Mouse (Mus musculus): ENCODE data around the gene Tmem240. TPM values are rescaled to one million over a fixed set of nuclear protein-coding genes. Genes with fewer than 3 reads are reported as not detected.

Tmem240 gene
- polyA plus RNA-seq, 1 experiment, result 1.5 TPM

GRCm38 (mm10) chr4:155762357-155762756 is 27.8 kb downstream of the Tmem240 start:
- no peak for TF ChIP-seq POLR2A (IDR thresholded peaks at IDR 0.05; ENCODE audit: control insufficient read depth, low read depth, low read length)
- TF ChIP-seq CTCF (IDR thresholded peaks at IDR 0.05; ENCODE audit: control insufficient read depth, insufficient read depth, insufficient replicate concordance, low read depth, low read length), result no peak
- no peak overlapping the region for H3K4me3 ChIP-seq (ENCODE audit: control insufficient read depth, low read depth, low read length)

DNA sequence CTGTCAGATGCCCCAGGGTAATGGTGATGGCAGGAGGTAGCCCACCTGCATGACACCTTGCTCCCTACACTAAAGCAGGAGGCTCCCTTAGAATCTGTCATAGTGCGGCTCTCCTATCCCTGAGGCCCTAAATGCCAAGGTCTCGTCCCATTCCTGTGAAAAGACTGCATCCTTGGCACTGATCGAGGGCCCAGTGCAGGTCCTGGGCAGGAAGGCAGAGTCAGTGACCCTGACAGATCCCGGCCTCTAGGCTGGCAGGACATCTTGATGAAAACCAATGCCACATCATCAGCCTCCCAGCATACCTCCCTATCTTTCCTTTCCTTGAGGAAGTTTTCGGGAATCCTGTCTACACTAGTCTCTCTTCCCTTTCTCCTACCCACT is 34.9 kb downstream of the Tmem240 start:
- Histone ChIP-seq H3K4me1 (ENCODE audit: control insufficient read depth, insufficient read depth, low read length) (peaks cover 18% of the 10 kb centered on the region), H3K36me3 (ENCODE audit: control insufficient read depth, insufficient read depth, low read length) (no peaks in the 10 kb centered on the region), H3K4me3 (ENCODE audit: control insufficient read depth, low read depth, low read length) (peak overlapping the region; percentile 80), H3K27ac (ENCODE audit: control insufficient read depth, insufficient read depth, low read depth, low read length) (peak overlapping the region; percentile 63), H3K27me3 (ENCODE audit: control insufficient read depth, insufficient read depth, low read length) (no peaks in the 10 kb centered on the region)
- TF ChIP-seq POLR2A (IDR thresholded peaks at IDR 0.05; ENCODE audit: control insufficient read depth, low read depth, low read length), result no peak
- TF ChIP-seq CTCF (IDR thresholded peaks at IDR 0.05; ENCODE audit: control insufficient read depth, insufficient read depth, insufficient replicate concordance, low read depth, low read length), result no peak

More at GRCm38 (mm10) chr4:155762357-155762756, 27.8 kb downstream of the Tmem240 start:
- Histone ChIP-seq H3K27ac (ENCODE audit: control insufficient read depth, insufficient read depth, low read depth, low read length) (no peak overlapping the region), H3K4me1 (ENCODE audit: control insufficient read depth, insufficient read depth, low read length) (peaks cover 12% of the 10 kb centered on the region), H3K36me3 (ENCODE audit: control insufficient read depth, insufficient read depth, low read length) (no peaks in the 10 kb centered on the region), H3K27me3 (ENCODE audit: control insufficient read depth, insufficient read depth, low read length) (no peaks in the 10 kb centered on the region)

GRCm38 (mm10) chr4:155769880-155770512 is 35.4 kb downstream of the Tmem240 start:
- H3K36me3 ChIP-seq (ENCODE audit: control insufficient read depth, insufficient read depth, low read length), result no peaks in the 10 kb centered on the region
- H3K4me1 ChIP-seq (ENCODE audit: control insufficient read depth, insufficient read depth, low read length), result peaks cover 21% of the 10 kb centered on the region
- peak overlapping the region; percentile 80 for H3K4me3 ChIP-seq (ENCODE audit: control insufficient read depth, low read depth, low read length)
- H3K27ac ChIP-seq (ENCODE audit: control insufficient read depth, insufficient read depth, low read depth, low read length), result peak overlapping the region; percentile 63
- TF ChIP-seq CTCF (IDR thresholded peaks at IDR 0.05; ENCODE audit: control insufficient read depth, insufficient read depth, insufficient replicate concordance, low read depth, low read length), result peak; percentile 99
- peak; percentile 73 for TF ChIP-seq POLR2A (IDR thresholded peaks at IDR 0.05; ENCODE audit: control insufficient read depth, low read depth, low read length)
- no peaks in the 10 kb centered on the region for H3K27me3 ChIP-seq (ENCODE audit: control insufficient read depth, insufficient read depth, low read length)

DNA sequence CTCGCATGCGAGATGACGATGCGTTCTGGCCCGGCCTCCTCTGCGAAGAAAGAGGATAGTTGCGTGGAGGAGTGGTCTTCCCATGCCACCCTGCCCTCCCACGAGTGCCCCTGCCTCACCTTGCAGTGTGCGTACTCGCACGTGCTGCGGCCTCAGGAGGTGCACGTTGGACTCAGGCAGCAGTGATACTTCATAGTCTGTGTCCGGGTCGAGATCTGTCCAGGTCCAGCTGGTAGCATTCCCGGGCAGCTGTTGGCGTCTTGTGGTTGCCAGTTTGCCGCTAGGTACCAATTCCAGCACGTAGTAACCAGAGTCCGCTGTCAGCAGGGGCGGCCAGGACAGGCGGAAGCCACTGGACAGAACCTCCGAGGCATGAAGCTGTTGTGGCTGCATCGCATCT is 36.0 kb downstream of the Tmem240 start:
- Histone ChIP-seq H3K27ac (ENCODE audit: control insufficient read depth, insufficient read depth, low read depth, low read length) (no peak overlapping the region; the same call in 1 of the 2 replicates), H3K36me3 (ENCODE audit: control insufficient read depth, insufficient read depth, low read length) (no peaks in the 10 kb centered on the region), H3K4me3 (ENCODE audit: control insufficient read depth, low read depth, low read length) (peak overlapping the region; percentile 80), H3K27me3 (ENCODE audit: control insufficient read depth, insufficient read depth, low read length) (no peaks in the 10 kb centered on the region), H3K4me1 (ENCODE audit: control insufficient read depth, insufficient read depth, low read length) (peaks cover 27% of the 10 kb centered on the region)
- TF ChIP-seq CTCF (IDR thresholded peaks at IDR 0.05; ENCODE audit: control insufficient read depth, insufficient read depth, insufficient replicate concordance, low read depth, low read length) (no peak), POLR2A (IDR thresholded peaks at IDR 0.05; ENCODE audit: control insufficient read depth, low read depth, low read length) (no peak)

DNA sequence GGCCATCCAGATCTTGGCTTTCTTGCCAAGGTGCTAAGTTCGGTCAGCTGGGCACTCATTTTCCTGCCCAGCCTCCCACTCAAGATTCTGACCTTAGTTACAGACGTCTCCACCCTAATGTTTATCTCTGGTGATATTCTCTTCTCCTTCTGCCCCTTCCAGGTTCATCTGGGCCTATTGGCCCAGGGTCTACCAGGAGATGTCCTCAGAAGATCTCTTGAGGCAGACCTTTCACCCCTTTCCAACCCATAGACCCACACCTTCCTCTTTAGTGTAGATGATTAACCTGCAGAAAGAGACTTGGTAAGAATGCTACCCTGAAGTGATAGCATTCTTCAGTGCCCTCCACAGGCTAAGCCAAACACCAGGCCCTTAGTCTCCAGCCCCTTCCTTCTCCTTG is 37.1 kb downstream of the Tmem240 start:
- no peak for TF ChIP-seq CTCF (IDR thresholded peaks at IDR 0.05; ENCODE audit: control insufficient read depth, insufficient read depth, insufficient replicate concordance, low read depth, low read length)
- TF ChIP-seq POLR2A (IDR thresholded peaks at IDR 0.05; ENCODE audit: control insufficient read depth, low read depth, low read length), result no peak
- Histone ChIP-seq H3K27me3 (ENCODE audit: control insufficient read depth, insufficient read depth, low read length) (no peaks in the 10 kb centered on the region), H3K36me3 (ENCODE audit: control insufficient read depth, insufficient read depth, low read length) (no peaks in the 10 kb centered on the region)

DNA sequence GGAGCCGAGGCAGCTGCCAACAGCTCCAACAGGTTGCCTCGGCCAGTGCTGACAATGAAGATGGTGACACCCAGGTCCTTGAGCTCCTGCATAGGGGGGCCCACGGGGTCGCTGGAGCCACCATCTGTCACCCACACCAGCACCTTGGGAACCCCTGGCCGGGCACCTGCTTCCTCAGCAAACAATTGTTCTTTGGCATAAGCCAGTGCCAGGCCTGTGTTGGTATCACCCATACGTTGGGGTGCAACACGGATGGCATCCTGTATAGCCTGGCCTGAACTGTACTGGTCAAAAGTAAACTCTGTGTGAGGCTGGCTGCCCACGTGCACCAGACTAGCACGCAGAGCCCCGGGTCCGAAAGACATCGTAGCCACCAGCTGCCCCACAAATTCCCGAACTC is 38.2 kb downstream of the Tmem240 start:
- Histone ChIP-seq H3K4me1 (ENCODE audit: control insufficient read depth, insufficient read depth, low read length) (peaks cover 39% of the 10 kb centered on the region), H3K27ac (ENCODE audit: control insufficient read depth, insufficient read depth, low read depth, low read length) (no peak overlapping the region), H3K4me3 (ENCODE audit: control insufficient read depth, low read depth, low read length) (no peak overlapping the region), H3K36me3 (ENCODE audit: control insufficient read depth, insufficient read depth, low read length) (no peaks in the 10 kb centered on the region), H3K27me3 (ENCODE audit: control insufficient read depth, insufficient read depth, low read length) (no peaks in the 10 kb centered on the region)
- TF ChIP-seq POLR2A (IDR thresholded peaks at IDR 0.05; ENCODE audit: control insufficient read depth, low read depth, low read length) (no peak), CTCF (IDR thresholded peaks at IDR 0.05; ENCODE audit: control insufficient read depth, insufficient read depth, insufficient replicate concordance, low read depth, low read length) (no peak)

More for the DNA sequence above, 37.1 kb downstream of the Tmem240 start:
- no peak overlapping the region for H3K4me3 ChIP-seq (ENCODE audit: control insufficient read depth, low read depth, low read length)
- H3K27ac ChIP-seq (ENCODE audit: control insufficient read depth, insufficient read depth, low read depth, low read length), result no peak overlapping the region
- peaks cover 32% of the 10 kb centered on the region for H3K4me1 ChIP-seq (ENCODE audit: control insufficient read depth, insufficient read depth, low read length)

- Histone ChIP-seq H3K27ac (ENCODE audit: control insufficient read depth, insufficient read depth, low read depth, low read length) (no peak overlapping the region), H3K36me3 (ENCODE audit: control insufficient read depth, insufficient read depth, low read length) (no peaks in the 10 kb centered on the region), H3K4me1 (ENCODE audit: control insufficient read depth, insufficient read depth, low read length) (peaks cover 39% of the 10 kb centered on the region), H3K27me3 (ENCODE audit: control insufficient read depth, insufficient read depth, low read length) (no peaks in the 10 kb centered on the region), H3K4me3 (ENCODE audit: control insufficient read depth, low read depth, low read length) (peak overlapping the region; percentile 12)
- TF ChIP-seq POLR2A (IDR thresholded peaks at IDR 0.05; ENCODE audit: control insufficient read depth, low read depth, low read length) (no peak), CTCF (IDR thresholded peaks at IDR 0.05; ENCODE audit: control insufficient read depth, insufficient read depth, insufficient replicate concordance, low read depth, low read length) (no peak)
These were observed 38.9 kb downstream of the Tmem240 start for GRCm38 (mm10) chr4:155773335-155774078.
